Mouse (Mus musculus) midbrain, embryonic 13.5 days (tissue): ENCODE measurements around the gene Fmnl1. TPM values are rescaled to one million over a fixed set of nuclear protein-coding genes. Genes with fewer than 3 reads are reported as not detected.
A peak's percentile ranks its signal among the peaks of the same experiment; 100 is the strongest.
"Not testable (repeated sequence)": the region's sequence is repeated elsewhere in the genome, so short reads cannot be mapped to it uniquely, and the experiment has no call there.

Source experiments
- ATAC-seq: fragments of 200-750 bp; cut with Nextera tagmentation; 2 replicates; pipeline ENCODE4 v1.8.0; 2017; ENCODE audit warnings: mild to moderate bottlenecking, moderate TSS enrichment, moderate library complexity
- H3K27ac ChIP-seq: fragments of 300-500 bp; sonication (generic); 2 replicates; pipeline ENCODE4 v1.5.1; 2015; ENCODE audit warnings: inconsistent platforms, mild to moderate bottlenecking, moderate library complexity
- H3K27me3 ChIP-seq: fragments of 300-500 bp; sonication (generic); 2 replicates; pipeline ENCODE4 v1.6.1; 2015; ENCODE audit warnings: mild to moderate bottlenecking, inconsistent platforms
- H3K36me3 ChIP-seq: fragments of 300-500 bp; sonication (generic); 2 replicates; pipeline ENCODE4 v1.6.1; 2015; ENCODE audit warnings: mild to moderate bottlenecking, inconsistent platforms
- H3K4me1 ChIP-seq: fragments of 300-500 bp; sonication (generic); replicated peaks from 2 replicates; pipeline ENCODE4 v1.6.1; 2015; ENCODE audit warnings: inconsistent platforms
- H3K4me2 ChIP-seq: fragments of 300-500 bp; sonication (generic); replicated peaks from 2 replicates; pipeline ENCODE4 v1.6.1; 2015; ENCODE audit warnings: moderate library complexity, mild to moderate bottlenecking, inconsistent platforms
- H3K4me3 ChIP-seq: fragments of 300-500 bp; sonication (generic); replicated peaks from 2 replicates; pipeline ENCODE4 v1.5.1; 2015; ENCODE audit warnings: mild to moderate bottlenecking, inconsistent platforms
- H3K9ac ChIP-seq: fragments of 300-500 bp; sonication (generic); replicated peaks from 2 replicates; pipeline ENCODE4 v1.6.1; 2015; ENCODE audit warnings: mild to moderate bottlenecking, inconsistent platforms
- H3K9me3 ChIP-seq: fragments of 300-500 bp; sonication (generic); 2 replicates; pipeline ENCODE4 v1.6.1; 2016; ENCODE audit warnings: mild to moderate bottlenecking, inconsistent platforms
- WGBS: fragments of 180-500 bp; shearing (Covaris S2); methylation state at CpG from one replicate; pipeline ENCODE4 v1.1.7; 2015; 5-methylcytosine and 5-hydroxymethylcytosine counted together
- polyA plus RNA-seq: library from polyadenylated mRNA; unstranded; fragments of >200 nt; fragmentation: Nextera tagmentation; extraction: Ambion mirVana; gene quantifications from 2 replicates; pipeline ENCODE4 v1.2.1, GENCODE M21; 2015

The Fmnl1 gene
- polyA plus RNA-seq, 1 experiment from 2014 or later: 3.7 TPM

- H3K27ac ChIP-seq: no peak overlapping the region
- peaks cover 6% of the 10 kb centered on the region for H3K4me1 ChIP-seq
- no peak overlapping the region for H3K4me3 ChIP-seq
- no peaks in the 10 kb centered on the region for H3K9me3 ChIP-seq
- ATAC-seq: no peak
- WGBS: 92% methylated on average over 5 of the region's 5 CpGs
- H3K27me3 ChIP-seq: peaks cover 16% of the 10 kb centered on the region
- no peak overlapping the region for H3K4me2 ChIP-seq
- no peak overlapping the region for H3K9ac ChIP-seq
- peaks cover 44% of the 10 kb centered on the region for H3K36me3 ChIP-seq
These were observed 48.4 kb downstream of the Fmnl1 start for GRCm38 (mm10) chr11:103219259-103219658.

GRCm38 (mm10) chr11:103219995-103220394 is 49.1 kb downstream of the Fmnl1 start:
- Histone ChIP-seq H3K36me3 (peaks cover 51% of the 10 kb centered on the region), H3K9me3 (no peaks in the 10 kb centered on the region), H3K27ac (no peak overlapping the region), H3K9ac (no peak overlapping the region), H3K27me3 (peaks cover 16% of the 10 kb centered on the region), H3K4me2 (no peak overlapping the region), H3K4me1 (peaks cover 6% of the 10 kb centered on the region), H3K4me3 (no peak overlapping the region)
- 81% methylated on average over 4 of the region's 4 CpGs for WGBS
- no peak for ATAC-seq

DNA sequence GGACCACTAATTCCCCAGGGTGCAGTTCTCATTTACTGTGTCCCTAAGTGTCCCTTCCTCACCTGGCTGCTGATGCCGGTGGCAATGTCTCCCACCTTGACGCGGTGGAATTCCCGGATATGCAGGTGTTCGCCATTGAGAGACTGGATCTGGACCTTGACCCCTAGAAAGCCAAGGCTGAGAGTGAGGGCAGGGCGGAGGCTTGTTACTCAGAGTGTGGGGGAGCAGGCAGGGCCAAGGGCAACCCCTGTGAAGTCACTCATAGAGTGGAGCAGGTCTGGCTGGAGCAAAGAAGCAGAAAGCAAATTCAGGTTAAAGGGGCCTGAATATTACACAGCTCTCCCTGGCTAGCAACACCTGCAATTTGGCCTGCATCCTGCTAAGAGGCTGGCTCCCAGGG is 50.5 kb downstream of the Fmnl1 start:
- Histone ChIP-seq H3K4me3 (no peak overlapping the region), H3K4me2 (no peak overlapping the region), H3K36me3 (peaks cover 65% of the 10 kb centered on the region), H3K27ac (no peak overlapping the region), H3K27me3 (peaks cover 13% of the 10 kb centered on the region), H3K9me3 (no peaks in the 10 kb centered on the region), H3K4me1 (peaks cover 6% of the 10 kb centered on the region), H3K9ac (0 out of 2 replicates have a peak overlapping the region, but pooled peaks have one; percentile 1)
- 95% methylated on average over 6 of the region's 6 CpGs for WGBS
- no peak for ATAC-seq

GRCm38 (mm10) chr11:103222718-103223117 is 51.8 kb downstream of the Fmnl1 start:
- H3K4me3 ChIP-seq, ATAC-seq, H3K9ac ChIP-seq, H3K27ac ChIP-seq, H3K4me1 ChIP-seq, H3K27me3 ChIP-seq, H3K9me3 ChIP-seq, H3K4me2 ChIP-seq: not testable (repeated sequence)
- peaks cover 78% of the 10 kb centered on the region for H3K36me3 ChIP-seq
- 87% methylated on average over 4 of the region's 4 CpGs for WGBS

DNA sequence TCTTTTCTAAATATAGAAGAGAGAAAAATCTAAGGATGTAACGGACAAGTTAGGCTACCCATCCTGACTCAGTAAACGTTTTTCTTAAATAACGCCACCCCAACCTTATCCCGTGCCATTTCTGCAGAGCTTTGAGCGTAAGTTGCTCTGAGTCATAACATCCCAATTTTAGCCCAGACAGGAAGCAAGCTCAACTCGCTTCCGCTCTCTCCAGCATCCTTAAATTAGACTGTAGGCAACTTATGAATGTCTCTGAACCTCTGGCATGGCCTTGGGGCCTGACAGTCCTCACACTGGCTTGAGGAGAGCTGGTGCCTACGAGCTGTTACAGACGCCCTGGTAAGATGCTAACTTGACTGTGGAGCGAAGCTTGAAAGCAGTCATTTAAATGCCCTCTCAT is 52.5 kb downstream of the Fmnl1 start:
- Histone ChIP-seq H3K4me1 (peaks cover 2% of the 10 kb centered on the region), H3K27me3 (peaks cover 8% of the 10 kb centered on the region), H3K4me2 (no peak overlapping the region), H3K4me3 (no peak overlapping the region), H3K27ac (no peak overlapping the region), H3K9ac (no peak overlapping the region), H3K36me3 (peaks cover 80% of the 10 kb centered on the region), H3K9me3 (no peaks in the 10 kb centered on the region)
- WGBS: 92% methylated on average over 10 of the region's 10 CpGs
- ATAC-seq: no peak

DNA sequence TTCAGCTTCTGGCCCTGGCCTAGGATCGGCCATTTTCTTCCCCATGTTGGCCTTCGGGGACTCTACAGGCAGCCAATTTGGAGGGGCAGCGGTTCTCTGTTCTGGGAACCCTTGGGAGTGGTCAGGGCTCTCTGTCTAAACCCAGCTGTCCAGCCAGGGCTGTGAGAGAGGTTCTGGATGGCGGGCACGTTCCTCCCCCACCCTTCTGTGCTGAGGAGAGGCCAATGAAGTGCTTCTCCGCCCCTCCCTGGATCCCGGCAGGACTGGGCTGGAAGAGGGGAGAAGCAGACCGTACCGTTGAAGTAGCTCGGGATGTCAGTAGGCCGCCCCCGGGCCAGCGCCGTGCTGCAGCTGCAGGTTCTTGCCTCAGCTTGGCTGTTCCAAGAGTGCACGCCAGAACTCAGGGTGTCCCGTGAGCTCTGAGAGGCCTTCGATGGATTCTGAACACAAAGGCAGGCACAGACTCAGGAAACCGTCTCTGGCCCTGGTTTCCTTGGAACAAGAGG is 53.1 kb downstream of the Fmnl1 start:
- Histone ChIP-seq H3K27ac (no peak overlapping the region), H3K4me2 (no peak overlapping the region), H3K27me3 (peaks cover 7% of the 10 kb centered on the region), H3K4me3 (no peak overlapping the region), H3K9me3 (no peaks in the 10 kb centered on the region), H3K4me1 (no peaks in the 10 kb centered on the region), H3K36me3 (peaks cover 85% of the 10 kb centered on the region), H3K9ac (no peak overlapping the region)
- no peak for ATAC-seq
- WGBS: 67% methylated on average over 18 of the region's 18 CpGs

DNA sequence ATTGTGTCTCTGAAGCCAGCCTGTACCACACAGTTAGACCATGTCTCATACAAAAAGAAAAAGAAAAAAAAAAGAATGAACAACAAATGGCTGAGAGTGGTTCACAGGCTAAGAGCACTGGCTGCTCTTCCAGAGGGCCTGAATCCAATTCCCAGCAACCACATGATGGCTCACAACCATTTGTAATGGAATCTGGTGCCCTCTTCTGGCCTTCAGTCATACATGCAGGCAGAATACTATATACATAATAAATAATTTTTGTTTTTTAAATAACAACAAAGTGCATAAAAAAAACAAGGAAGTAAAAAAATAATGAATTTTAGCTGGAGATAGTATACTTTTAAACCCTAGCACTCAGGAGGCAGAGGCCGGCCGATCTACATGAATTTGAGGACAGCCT is 58.7 kb downstream of the Fmnl1 start:
- 97% methylated on average over 2 of the region's 2 CpGs for WGBS
- Histone ChIP-seq H3K9ac (no peak overlapping the region), H3K4me3 (no peak overlapping the region), H3K4me2 (no peak overlapping the region), H3K36me3 (peaks cover 62% of the 10 kb centered on the region), H3K27me3 (no peaks in the 10 kb centered on the region), H3K4me1 (no peaks in the 10 kb centered on the region), H3K9me3 (no peaks in the 10 kb centered on the region), H3K27ac (no peak overlapping the region)
- ATAC-seq: no peak

GRCm38 (mm10) chr11:103230626-103231025 is 59.7 kb downstream of the Fmnl1 start:
- H3K27me3 ChIP-seq: no peaks in the 10 kb centered on the region

DNA sequence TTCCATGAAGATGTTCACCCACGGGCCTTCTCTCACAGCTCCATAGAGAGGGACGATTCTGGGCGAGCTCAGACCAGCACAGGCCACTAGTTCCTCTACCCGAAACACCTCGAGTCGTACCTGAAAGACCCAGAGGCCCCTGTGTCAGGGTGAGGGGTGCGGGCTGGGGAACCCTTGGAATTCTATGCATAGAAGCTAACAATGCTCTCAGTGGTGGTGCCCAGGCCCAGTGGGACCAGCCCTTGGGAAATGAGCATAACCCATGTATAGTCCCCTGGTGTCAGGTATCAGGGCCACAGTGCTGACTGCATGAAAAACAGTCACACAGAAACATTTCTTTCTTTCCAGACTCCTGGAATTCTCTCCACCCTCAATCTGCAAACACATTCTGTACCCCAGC is 60.5 kb downstream of the Fmnl1 start:
- H3K9me3 ChIP-seq: no peaks in the 10 kb centered on the region
- H3K27ac ChIP-seq: no peak overlapping the region
- peaks cover 53% of the 10 kb centered on the region for H3K36me3 ChIP-seq
- ATAC-seq: no peak
- H3K4me3 ChIP-seq: no peak overlapping the region
- 99% methylated on average over 7 of the region's 7 CpGs for WGBS
- no peak overlapping the region for H3K4me2 ChIP-seq
- H3K9ac ChIP-seq: no peak overlapping the region
- no peaks in the 10 kb centered on the region for H3K4me1 ChIP-seq
- no peaks in the 10 kb centered on the region for H3K27me3 ChIP-seq

More at GRCm38 (mm10) chr11:103230626-103231025, 59.7 kb downstream of the Fmnl1 start:
- Histone ChIP-seq H3K9me3 (no peaks in the 10 kb centered on the region), H3K36me3 (peaks cover 54% of the 10 kb centered on the region), H3K4me3 (no peak overlapping the region), H3K4me2 (no peak overlapping the region), H3K4me1 (no peaks in the 10 kb centered on the region), H3K9ac (no peak overlapping the region), H3K27ac (no peak overlapping the region)
- WGBS: 86% methylated on average over 19 of the region's 19 CpGs
- ATAC-seq: no peak

GRCm38 (mm10) chr11:103232966-103233365 is 62.1 kb downstream of the Fmnl1 start:
- Histone ChIP-seq H3K27ac (no peak overlapping the region), H3K4me1 (no peaks in the 10 kb centered on the region), H3K9me3 (no peaks in the 10 kb centered on the region), H3K9ac (no peak overlapping the region), H3K4me3 (no peak overlapping the region), H3K27me3 (no peaks in the 10 kb centered on the region), H3K36me3 (peaks cover 55% of the 10 kb centered on the region), H3K4me2 (no peak overlapping the region)
- WGBS: 32% methylated on average over 7 of the region's 7 CpGs
- ATAC-seq: no peak

GRCm38 (mm10) chr11:103234447-103234846 is 63.5 kb downstream of the Fmnl1 start:
- Histone ChIP-seq H3K4me2 (no peak overlapping the region), H3K4me3 (no peak overlapping the region), H3K27ac (no peak overlapping the region), H3K9ac (no peak overlapping the region), H3K9me3 (no peaks in the 10 kb centered on the region), H3K4me1 (no peaks in the 10 kb centered on the region), H3K36me3 (peaks cover 59% of the 10 kb centered on the region), H3K27me3 (no peaks in the 10 kb centered on the region)
- WGBS: 85% methylated on average over 1 of the region's 1 CpGs
- ATAC-seq: no peak

DNA sequence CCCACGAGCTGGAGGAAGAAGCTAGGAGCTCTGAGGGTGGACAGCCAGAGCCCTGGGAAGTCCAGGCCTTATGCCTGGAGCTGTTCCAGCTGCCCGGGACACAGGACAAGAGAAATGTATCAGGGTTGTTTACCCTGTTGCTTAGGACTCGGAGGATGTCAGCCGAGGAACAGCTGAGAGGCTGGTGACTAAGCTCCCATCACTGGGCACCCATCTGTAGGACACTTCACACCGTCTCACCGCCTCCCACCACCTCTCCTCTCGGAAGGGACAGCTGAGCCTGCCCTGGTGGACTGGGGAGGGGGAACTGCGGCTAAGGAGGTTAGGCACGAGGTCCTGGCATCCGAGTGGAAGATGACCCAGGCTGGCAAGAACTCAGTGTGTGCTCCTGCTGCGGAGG is 64.8 kb downstream of the Fmnl1 start:
- Histone ChIP-seq H3K9me3 (no peaks in the 10 kb centered on the region), H3K9ac (0 out of 2 replicates have a peak overlapping the region, but pooled peaks have one; percentile 40), H3K36me3 (peaks cover 58% of the 10 kb centered on the region), H3K4me1 (no peaks in the 10 kb centered on the region), H3K4me2 (no peak overlapping the region), H3K27me3 (no peaks in the 10 kb centered on the region), H3K27ac (no peak overlapping the region), H3K4me3 (no peak overlapping the region)
- 80% methylated on average over 11 of the region's 11 CpGs for WGBS
- no peak for ATAC-seq

GRCm38 (mm10) chr11:103236431-103236830 is 65.5 kb downstream of the Fmnl1 start:
- Histone ChIP-seq H3K4me3 (no peak overlapping the region), H3K9ac (no peak overlapping the region), H3K27me3 (no peaks in the 10 kb centered on the region), H3K4me2 (no peak overlapping the region), H3K27ac (no peak overlapping the region), H3K4me1 (0 out of 2 replicates have a peak, but pooled peaks cover under 1% of the 10 kb centered on the region), H3K36me3 (peaks cover 56% of the 10 kb centered on the region), H3K9me3 (no peaks in the 10 kb centered on the region)
- WGBS: 85% methylated on average over 6 of the region's 6 CpGs
- no peak for ATAC-seq
